Mouse (Mus musculus) embryonic fibroblast, embryonic 13.5 days (primary cell): ENCODE data around the gene Tenm4.

Source experiments
- CTCF ChIP-seq: IDR thresholded peaks from 2 replicates; pipeline ENCODE4 v1.5.1; 2011; ENCODE audit warnings: mild to moderate bottlenecking, control low read depth, low read length, moderate library complexity, borderline replicate concordance; ENCODE audit not compliant: insufficient read depth
- POLR2A ChIP-seq: IDR thresholded peaks from 2 replicates; pipeline ENCODE4 v1.6.1; 2011; ENCODE audit warnings: low read depth, mild to moderate bottlenecking, control low read depth, low read length, moderate library complexity

DNA sequence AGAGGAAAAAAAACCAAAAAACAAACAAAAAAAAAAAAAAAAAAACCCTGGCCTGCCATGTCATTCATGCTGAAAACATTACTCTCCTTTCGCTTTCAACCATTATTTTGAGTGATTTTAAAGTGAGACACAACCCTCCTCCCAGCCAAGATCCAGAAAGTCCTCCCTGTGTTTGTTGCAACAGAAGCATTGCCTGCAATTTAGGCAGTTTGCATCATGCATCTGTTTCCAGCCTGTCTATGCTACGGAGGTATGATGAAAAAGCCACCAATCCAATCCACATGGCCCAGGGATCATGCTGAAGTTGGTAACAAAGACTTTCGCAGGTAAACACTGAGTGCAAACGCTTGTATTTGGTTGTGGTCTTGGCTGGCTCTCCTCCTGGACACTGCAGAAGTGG is 158.3 kb downstream of the Tenm4 start:
- TF ChIP-seq POLR2A (no peak), CTCF (no peak)
